Mouse (Mus musculus) mesoderm, embryonic 11.5 days (tissue): ENCODE results near the gene Prkd3.
A peak's percentile ranks its signal among the peaks of the same experiment; 100 is the strongest.

ENCODE experiments used
- DNase-seq: peaks from one replicate; pipeline ENCODE4 v3.0.0-alpha.2; 2012; ENCODE audit warnings: low read depth, low spot score

Gene Prkd3

GRCm38 (mm10) chr17:79020208-79020983 lies at the start of gene Prkd3:
Gene Prkd3, minus strand, starts transcription at chr17:79020816.
- DNase-seq: peak; percentile 76

GRCm38 (mm10) chr17:79069766-79070480 lies 49.3 kb upstream of the Prkd3 start:
- no peak for DNase-seq

GRCm38 (mm10) chr17:79069019-79069418 lies 48.4 kb upstream of the Prkd3 start:
- peak; percentile 59 for DNase-seq

- peak; percentile 55 for DNase-seq
These were observed 48.0 kb upstream of the Prkd3 start for GRCm38 (mm10) chr17:79068581-79068980.

- no peak for DNase-seq
These were observed 43.6 kb upstream of the Prkd3 start for GRCm38 (mm10) chr17:79064250-79064649.

DNA sequence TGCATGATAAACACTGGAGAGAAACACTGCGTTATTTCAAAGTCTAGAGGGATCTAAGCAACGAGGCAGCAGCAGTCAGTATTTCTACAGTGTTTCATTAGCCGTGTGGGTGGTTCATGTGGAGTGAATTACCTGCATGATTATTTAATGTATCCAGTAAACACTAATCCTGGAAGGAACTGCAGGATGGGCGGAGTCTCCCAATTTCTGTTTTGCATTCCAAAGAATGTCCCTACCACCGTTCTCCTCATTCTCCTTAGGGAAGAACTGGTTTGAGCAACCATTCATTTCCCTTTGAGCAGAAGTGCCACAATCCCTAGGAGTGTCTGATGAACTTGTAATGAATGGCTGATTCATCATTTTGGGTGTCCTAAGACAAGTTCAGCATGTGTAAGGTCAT lies 39.6 kb upstream of the Prkd3 start:
- no peak for DNase-seq

GRCm38 (mm10) chr17:79058271-79058670 lies 37.7 kb upstream of the Prkd3 start:
- no peak for DNase-seq

DNA sequence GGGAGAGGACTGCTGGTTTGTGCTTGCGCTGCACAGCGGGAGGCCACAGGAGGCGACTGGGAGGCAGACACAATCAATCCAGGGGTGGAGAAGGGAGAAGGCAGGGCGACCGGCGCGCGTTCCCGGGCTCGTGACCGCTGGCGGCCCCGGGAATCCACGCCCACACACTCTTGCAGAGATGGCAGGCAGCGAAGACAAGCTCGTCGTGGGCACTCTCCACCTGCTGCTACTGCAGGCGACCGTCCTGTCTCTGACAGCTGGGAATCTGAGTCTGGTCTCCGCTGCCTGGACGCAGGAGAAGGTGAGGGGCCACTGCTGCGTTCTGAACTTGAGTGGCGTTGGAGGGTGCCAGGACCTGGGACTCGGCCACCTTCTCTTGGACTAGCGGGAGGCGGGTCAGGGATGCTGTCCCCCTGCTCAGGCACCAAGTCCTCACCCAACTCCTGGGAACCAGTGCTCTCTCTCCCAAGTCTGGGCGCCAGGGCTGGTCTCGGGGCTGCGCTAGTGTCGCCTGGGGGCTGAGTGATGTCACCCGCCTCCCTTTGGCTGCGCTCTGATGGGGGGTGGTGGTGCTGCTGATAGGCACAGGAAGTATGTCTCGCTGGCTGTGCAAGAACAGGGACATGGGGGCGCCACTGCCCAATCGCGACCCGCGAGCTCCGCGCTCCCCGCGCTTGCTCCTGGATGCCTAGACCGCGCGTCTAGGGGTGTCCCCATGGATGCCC lies 31.6 kb upstream of the Prkd3 start:
- DNase-seq: peak; percentile 63

DNA sequence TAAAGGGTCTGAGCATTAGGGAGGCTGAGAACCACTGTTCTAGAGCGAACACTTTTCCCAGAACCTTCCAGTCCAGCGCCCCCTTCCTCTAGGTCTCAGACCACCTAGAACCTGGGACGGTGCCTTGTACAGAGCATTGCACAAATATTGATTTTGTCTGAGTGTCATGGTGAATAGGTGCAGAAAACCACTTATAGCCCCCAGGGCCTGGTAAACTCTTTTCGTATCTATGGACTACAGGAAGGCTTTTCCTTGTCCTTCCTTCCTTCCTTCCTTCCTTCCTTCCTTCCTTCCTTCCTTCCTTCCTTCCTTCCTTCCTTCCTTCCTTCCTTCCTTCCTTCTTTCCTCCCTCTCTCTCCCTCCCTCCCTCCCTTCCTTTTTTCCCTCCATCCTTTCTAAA lies 31.0 kb upstream of the Prkd3 start, which contains the start of gene Qpct:
Gene Qpct, plus strand, starts transcription at position 301 of the 400 bp plus-strand sequence.
- no peak for DNase-seq

GRCm38 (mm10) chr17:79043705-79044104 lies 23.1 kb upstream of the Prkd3 start:
- no peak for DNase-seq

DNA sequence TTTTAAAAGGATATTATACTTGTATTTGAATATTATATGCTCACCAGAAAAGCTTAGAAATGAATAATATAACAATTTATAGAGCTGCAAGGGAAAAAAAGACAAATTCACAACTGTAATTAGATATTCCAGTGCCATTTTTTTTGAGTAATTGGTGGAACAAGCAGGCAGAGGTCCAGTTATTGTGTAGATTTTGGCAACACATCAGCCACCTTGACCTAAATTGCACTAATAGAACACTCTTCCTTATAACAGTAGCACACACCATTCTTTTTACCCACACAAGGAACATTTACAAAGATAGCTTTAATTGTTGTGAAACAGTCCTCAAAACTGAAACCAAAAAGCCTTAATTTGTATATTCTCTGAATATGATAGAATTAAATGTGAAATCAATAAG lies 19.0 kb upstream of the Prkd3 start:
- DNase-seq: no peak

GRCm38 (mm10) chr17:79032782-79033181 lies 12.2 kb upstream of the Prkd3 start:
- no peak for DNase-seq

DNA sequence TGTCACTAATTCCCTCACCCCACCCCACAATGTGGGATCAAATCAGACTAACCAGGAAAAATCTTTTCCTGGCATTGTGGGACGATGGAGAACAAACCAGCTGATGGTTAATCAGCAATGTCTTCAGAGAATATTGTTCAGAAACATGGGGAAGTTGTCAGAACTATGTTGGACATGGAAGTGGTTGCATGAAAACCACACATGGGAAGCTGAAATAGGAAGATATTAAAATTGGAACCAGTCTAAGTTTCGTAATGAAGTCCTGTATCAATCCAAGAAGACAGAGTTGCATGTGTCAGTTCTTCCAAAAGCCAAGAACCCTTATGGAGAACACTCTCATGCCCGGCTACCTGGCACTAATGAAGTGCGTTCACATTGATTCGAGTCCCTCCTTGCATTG lies 11.0 kb upstream of the Prkd3 start:
- no peak for DNase-seq

GRCm38 (mm10) chr17:79029226-79029625 lies 8.6 kb upstream of the Prkd3 start:
- no peak for DNase-seq

DNA sequence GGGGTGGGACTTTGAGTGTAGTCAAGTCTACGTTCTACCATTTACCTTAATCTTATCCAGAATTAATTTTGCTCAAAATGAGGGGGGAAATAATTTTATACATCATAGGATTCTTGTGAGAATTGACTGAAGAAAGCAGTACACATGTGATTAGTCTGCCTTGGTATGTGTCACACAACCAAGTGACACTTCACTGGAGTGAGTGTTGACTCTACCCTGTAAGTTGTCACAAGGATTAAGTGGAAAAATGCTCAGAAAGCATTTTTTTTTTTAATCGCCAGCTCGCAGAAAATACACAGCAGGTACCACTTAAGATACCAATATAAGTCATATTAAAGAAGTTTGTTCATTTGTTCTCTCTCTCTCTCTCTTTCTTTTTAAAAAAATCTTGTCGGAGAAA lies 3.9 kb upstream of the Prkd3 start:
- no peak for DNase-seq

DNA sequence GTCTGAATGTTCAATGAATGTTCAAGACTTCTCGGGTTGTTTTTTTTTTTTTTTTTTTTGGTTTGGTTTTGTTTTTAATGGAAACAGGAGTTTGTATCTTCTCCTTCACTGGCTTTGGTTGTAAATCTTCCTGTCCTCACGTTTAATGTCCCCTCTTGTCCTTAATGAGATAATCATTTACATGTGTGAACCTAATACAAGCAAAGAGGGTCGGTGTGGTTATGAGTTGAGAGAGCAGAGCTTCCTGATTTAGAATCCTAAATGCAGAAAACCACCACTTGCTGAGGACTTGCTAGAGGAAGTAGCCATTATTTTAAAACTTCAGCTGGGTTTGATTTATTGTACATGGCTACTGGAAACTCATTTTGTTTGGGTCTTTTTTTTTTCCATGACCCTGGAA lies 2.1 kb upstream of the Prkd3 start:
- no peak for DNase-seq

- DNase-seq: no peak
These were observed 344 bp upstream of the Prkd3 start for GRCm38 (mm10) chr17:79020984-79021335.

DNA sequence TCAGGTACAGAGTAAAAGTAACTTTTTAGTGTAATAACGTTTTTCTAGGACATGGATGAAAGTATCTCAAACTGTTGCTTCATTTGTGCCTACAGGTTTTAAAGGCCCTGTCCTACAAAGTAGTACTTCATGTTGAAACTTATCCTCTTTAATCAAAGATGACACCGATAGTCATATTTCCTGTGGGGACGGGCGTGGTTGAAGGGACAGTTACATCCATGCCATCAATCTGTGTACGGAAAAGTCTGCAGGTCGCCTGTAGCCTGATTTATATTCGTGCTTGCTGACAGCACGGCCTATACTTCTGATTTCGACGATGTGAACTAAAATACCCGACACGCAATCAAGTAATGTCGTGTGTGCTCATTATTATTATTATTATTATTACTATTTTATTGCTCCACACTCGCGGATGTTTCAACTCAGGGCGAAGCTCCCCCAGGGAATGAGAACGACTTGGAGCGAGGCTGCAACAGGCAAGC lies 849 bp downstream of the Prkd3 start:
- no peak for DNase-seq

DNA sequence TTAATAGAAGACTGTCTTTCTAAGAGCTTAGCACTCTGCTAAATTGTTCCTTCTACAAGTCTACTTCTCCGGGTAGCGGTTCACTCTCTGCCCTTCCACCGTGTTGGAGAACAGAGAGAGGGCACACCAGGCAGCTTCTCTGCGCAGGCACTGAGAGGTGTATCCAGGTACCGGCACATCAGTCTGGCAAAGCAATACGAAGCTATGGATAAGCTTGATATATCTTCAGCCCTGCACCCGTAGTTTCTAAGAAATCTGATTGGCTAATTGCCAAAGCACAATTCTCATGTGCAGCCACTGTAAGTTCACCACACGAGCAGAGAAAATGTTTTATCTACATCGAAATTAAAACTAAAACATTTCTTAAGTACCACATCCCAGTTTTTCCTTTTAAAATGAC lies 2.2 kb downstream of the Prkd3 start:
- DNase-seq: no peak

- DNase-seq: no peak
These were observed 4.8 kb downstream of the Prkd3 start for GRCm38 (mm10) chr17:79015831-79016230.

- no peak for DNase-seq
These were observed 5.5 kb downstream of the Prkd3 start for GRCm38 (mm10) chr17:79014911-79015685.

- no peak for DNase-seq
These were observed 7.0 kb downstream of the Prkd3 start for GRCm38 (mm10) chr17:79013625-79014024.
